Mouse (Mus musculus): ENCODE measurements at regions not wholly inside any gene's neighbourhood (a gene's known extent, or its start where the extent isn't known, plus 50 kb on each side); places are given as distances from the start of the nearest gene placed in this dataset.
"Not testable (repeated sequence)": the region's sequence is repeated elsewhere in the genome, so short reads cannot be mapped to it uniquely, and the experiment has no call there.

GRCm38 (mm10) chr14:116642091-116642490 is 283.0 kb upstream of the Gpc6 start:
- Histone ChIP-seq H3K27me3 (ENCODE audit: control insufficient read depth, insufficient read depth, low read length) (no peaks in the 10 kb centered on the region), H3K36me3 (replicated peaks; ENCODE audit: control insufficient read depth, insufficient read depth, low read length) (no peaks in the 10 kb centered on the region), H3K4me3 (ENCODE audit: low read depth, low read length) (no peak overlapping the region), H3K27ac (ENCODE audit: low read depth) (no peak overlapping the region), H3K4me1 (ENCODE audit: control insufficient read depth, insufficient read depth) (no peaks in the 10 kb centered on the region), H3K9me3 (replicated peaks; ENCODE audit: control insufficient read depth, low read length) (no peaks in the 10 kb centered on the region), H3K9ac (replicated peaks; ENCODE audit: low read depth, low read length) (no peak overlapping the region), H3K4me2 (ENCODE audit: low read depth, low read length) (no peak overlapping the region)
- DNase-seq (ENCODE audit: low spot score) (no peak), ATAC-seq (ENCODE audit: insufficient read depth, low read depth) (no peak)
- TF ChIP-seq CTCF (IDR thresholded peaks at IDR 0.05; ENCODE audit: low read depth) (no peak), EP300 (IDR thresholded peaks at IDR 0.05; ENCODE audit: low read depth) (no peak)

GRCm38 (mm10) chr14:116651897-116652296 is 273.2 kb upstream of the Gpc6 start:
- no peak overlapping the region for H3K4me3 ChIP-seq (ENCODE audit: low read depth, low read length)
- TF ChIP-seq EP300 (IDR thresholded peaks at IDR 0.05; ENCODE audit: low read depth) (no peak), CTCF (IDR thresholded peaks at IDR 0.05; ENCODE audit: low read depth) (no peak)
- H3K36me3 ChIP-seq (replicated peaks; ENCODE audit: control insufficient read depth, insufficient read depth, low read length) = no peaks in the 10 kb centered on the region
- H3K4me2 ChIP-seq (ENCODE audit: low read depth, low read length) = no peak overlapping the region
- no peak for DNase-seq (ENCODE audit: low spot score)
- H3K9ac ChIP-seq (replicated peaks; ENCODE audit: low read depth, low read length) = no peak overlapping the region
- H3K9me3 ChIP-seq (replicated peaks; ENCODE audit: control insufficient read depth, low read length) = no peaks in the 10 kb centered on the region
- no peak for ATAC-seq (ENCODE audit: insufficient read depth, low read depth)
- 77% methylated on average over 9 of the region's 9 CpGs for WGBS
- no peaks in the 10 kb centered on the region for H3K4me1 ChIP-seq (ENCODE audit: control insufficient read depth, insufficient read depth)
- H3K27ac ChIP-seq (ENCODE audit: low read depth) = no peak overlapping the region
- no peaks in the 10 kb centered on the region for H3K27me3 ChIP-seq (ENCODE audit: control insufficient read depth, insufficient read depth, low read length)

GRCm38 (mm10) chr14:116683909-116684308 is 241.2 kb upstream of the Gpc6 start:
- no peaks in the 10 kb centered on the region for H3K36me3 ChIP-seq (replicated peaks; ENCODE audit: control insufficient read depth, insufficient read depth, low read length)
- H3K4me3 ChIP-seq (ENCODE audit: low read depth, low read length) = no peak overlapping the region
- H3K4me2 ChIP-seq (ENCODE audit: low read depth, low read length) = no peak overlapping the region
- H3K4me1 ChIP-seq (ENCODE audit: control insufficient read depth, insufficient read depth) = no peaks in the 10 kb centered on the region
- no peak overlapping the region for H3K9ac ChIP-seq (replicated peaks; ENCODE audit: low read depth, low read length)
- DNase-seq (ENCODE audit: low spot score) (no peak), ATAC-seq (ENCODE audit: insufficient read depth, low read depth) (no peak)
- no peaks in the 10 kb centered on the region for H3K27me3 ChIP-seq (ENCODE audit: control insufficient read depth, insufficient read depth, low read length)
- WGBS = 67% methylated on average over 5 of the region's 5 CpGs
- H3K9me3 ChIP-seq (replicated peaks; ENCODE audit: control insufficient read depth, low read length) = no peaks in the 10 kb centered on the region
- no peak for TF ChIP-seq EP300 (IDR thresholded peaks at IDR 0.05; ENCODE audit: low read depth)
- TF ChIP-seq CTCF (IDR thresholded peaks at IDR 0.05; ENCODE audit: low read depth) = no peak
- no peak overlapping the region for H3K27ac ChIP-seq (ENCODE audit: low read depth)

- no peak overlapping the region for H3K27ac ChIP-seq (ENCODE audit: low read depth)
- H3K36me3 ChIP-seq (replicated peaks; ENCODE audit: control insufficient read depth, insufficient read depth, low read length) = no peaks in the 10 kb centered on the region
- ATAC-seq (ENCODE audit: insufficient read depth, low read depth) (no peak), DNase-seq (ENCODE audit: low spot score) (no peak)
- H3K27me3 ChIP-seq (ENCODE audit: control insufficient read depth, insufficient read depth, low read length) = no peaks in the 10 kb centered on the region
- no peak overlapping the region for H3K9ac ChIP-seq (replicated peaks; ENCODE audit: low read depth, low read length)
- no peak overlapping the region for H3K4me3 ChIP-seq (ENCODE audit: low read depth, low read length)
- TF ChIP-seq EP300 (IDR thresholded peaks at IDR 0.05; ENCODE audit: low read depth) (no peak), CTCF (IDR thresholded peaks at IDR 0.05; ENCODE audit: low read depth) (no peak)
- no peaks in the 10 kb centered on the region for H3K4me1 ChIP-seq (ENCODE audit: control insufficient read depth, insufficient read depth)
- no peaks in the 10 kb centered on the region for H3K9me3 ChIP-seq (replicated peaks; ENCODE audit: control insufficient read depth, low read length)
- WGBS = 90% methylated on average over 5 of the region's 5 CpGs
- H3K4me2 ChIP-seq (ENCODE audit: low read depth, low read length) = no peak overlapping the region
Observed at GRCm38 (mm10) chr14:116697675-116698074, 227.4 kb upstream of the Gpc6 start.

- ATAC-seq (ENCODE audit: insufficient read depth, low read depth) = no peak
- Histone ChIP-seq H3K36me3 (replicated peaks; ENCODE audit: control insufficient read depth, insufficient read depth, low read length) (no peaks in the 10 kb centered on the region), H3K27me3 (ENCODE audit: control insufficient read depth, insufficient read depth, low read length) (no peaks in the 10 kb centered on the region), H3K4me1 (ENCODE audit: control insufficient read depth, insufficient read depth) (no peaks in the 10 kb centered on the region), H3K9me3 (replicated peaks; ENCODE audit: control insufficient read depth, low read length) (no peaks in the 10 kb centered on the region), H3K27ac (ENCODE audit: low read depth) (no peak overlapping the region), H3K4me2 (ENCODE audit: low read depth, low read length) (no peak overlapping the region), H3K9ac (replicated peaks; ENCODE audit: low read depth, low read length) (no peak overlapping the region), H3K4me3 (ENCODE audit: low read depth, low read length) (no peak overlapping the region)
- 68% methylated on average over 7 of the region's 7 CpGs for whole genome bisulfite sequencing
- no peak for TF ChIP-seq CTCF (IDR thresholded peaks at IDR 0.05; ENCODE audit: low read depth)
- TF ChIP-seq EP300 (IDR thresholded peaks at IDR 0.05; ENCODE audit: low read depth) = no peak
- no peak for DNase-seq (ENCODE audit: low spot score)
Observed at GRCm38 (mm10) chr14:116698437-116698836, 226.7 kb upstream of the Gpc6 start.

- not testable (repeated sequence) for H3K36me3 ChIP-seq (replicated peaks; ENCODE audit: control insufficient read depth, insufficient read depth, low read length); H3K4me3 ChIP-seq (ENCODE audit: low read depth, low read length); H3K4me2 ChIP-seq (ENCODE audit: low read depth, low read length); H3K9me3 ChIP-seq (replicated peaks; ENCODE audit: control insufficient read depth, low read length); H3K9ac ChIP-seq (replicated peaks; ENCODE audit: low read depth, low read length); ATAC-seq (ENCODE audit: insufficient read depth, low read depth); H3K27ac ChIP-seq (ENCODE audit: low read depth); DNase-seq (ENCODE audit: low spot score); H3K4me1 ChIP-seq (ENCODE audit: control insufficient read depth, insufficient read depth); H3K27me3 ChIP-seq (ENCODE audit: control insufficient read depth, insufficient read depth, low read length)
- WGBS = 76% methylated on average over 6 of the region's 6 CpGs
Observed at GRCm38 (mm10) chr14:116734596-116734995, 190.5 kb upstream of the Gpc6 start.
